Comparison of ENCODE assay signal across 18 mouse cellular contexts in genomic region chr2:51643244-51644139, GRCm38 (mm10). TPM values are rescaled to one million over a fixed set of nuclear protein-coding genes. Genes with fewer than 3 reads are reported as not detected.
DNase-seq lines count a peak whose midpoint lies in the region; ATAC-seq and TF ChIP-seq lines count a peak whose summit lies in the region.
"Had no signal": no experiment of that assay in that cellular context is flagged by ENCODE, and none has a peak within 500 bp of the region (broad histone marks: within the 10 kb centered on the region; RNA-seq: fewer than 3 reads in every experiment).

No protein-coding gene starts in this region.

- no peak overlapping the region for H3K27ac ChIP-seq in kidney, adult 2 months (ENCODE audit: insufficient read depth, low read depth, low read length)
- no peak overlapping the region for H3K27ac ChIP-seq in stomach, postnatal 0 days (replicated peaks)
- H3K27ac ChIP-seq in heart, embryonic 10.5 days, result no peak overlapping the region
- H3K27ac ChIP-seq: embryonic facial prominence, embryonic 10.5 days; forebrain, embryonic 12.5 days; limb, embryonic 15.5 days had no signal

- no peaks in the 10 kb centered on the region for H3K9me3 ChIP-seq in stomach, postnatal 0 days (ENCODE audit: control insufficient read depth, low read length)
- H3K9me3 ChIP-seq in heart, embryonic 10.5 days, result no peaks in the 10 kb centered on the region
- H3K9me3 ChIP-seq: embryonic facial prominence, embryonic 10.5 days; forebrain, embryonic 12.5 days; limb, embryonic 15.5 days had no signal

- 65% methylated on average over 7 of the region's 7 CpGs for WGBS in kidney, adult 2 months
- 40% methylated on average over 7 of the region's 7 CpGs for WGBS in stomach, postnatal 0 days
- 80% methylated on average over 7 of the region's 7 CpGs for WGBS in heart, embryonic 10.5 days

- DNase-seq in kidney, adult 2 months, result peak; percentile 37
- DNase-seq in kidney, adult 11 months, result no peak
- peak; percentile 9 for DNase-seq in right cerebral cortex, postnatal 4 days
- no peak for DNase-seq in right cerebral cortex, postnatal 14 days
- DNase-seq in kidney, postnatal 10 days, result peak; percentile 37
- DNase-seq in stomach, postnatal 0 days (ENCODE audit: low spot score), result peak; percentile 18
- no peak for DNase-seq in heart, embryonic 10.5 days (ENCODE audit: low spot score)
- DNase-seq in gastrocnemius, postnatal 25 days, result no peak
- DNase-seq: cerebellum, adult 11 months; heart, postnatal 4 days; layer of hippocampus, postnatal 36 days had no signal

- H3K36me3 ChIP-seq in kidney, adult 2 months (ENCODE audit: control insufficient read depth, insufficient read depth, low read length), result no peaks in the 10 kb centered on the region
- no peaks in the 10 kb centered on the region for H3K36me3 ChIP-seq in stomach, postnatal 0 days (ENCODE audit: control insufficient read depth, insufficient read depth, low read length)
- no peaks in the 10 kb centered on the region for H3K36me3 ChIP-seq in heart, embryonic 10.5 days
- H3K36me3 ChIP-seq: embryonic facial prominence, embryonic 10.5 days; forebrain, embryonic 12.5 days; limb, embryonic 15.5 days had no signal

- H3K4me3 ChIP-seq in kidney, adult 2 months (ENCODE audit: insufficient read depth, low read depth, low read length), result no peak overlapping the region
- H3K4me3 ChIP-seq in stomach, postnatal 0 days (ENCODE audit: low read depth, low read length), result no peak overlapping the region
- no peak overlapping the region for H3K4me3 ChIP-seq in heart, embryonic 10.5 days
- H3K4me3 ChIP-seq: embryonic facial prominence, embryonic 10.5 days; forebrain, embryonic 12.5 days; limb, embryonic 15.5 days had no signal

- TF ChIP-seq EP300 in stomach, postnatal 0 days (optimal IDR thresholded peaks at IDR 0.05), result no peak

- no peaks in the 10 kb centered on the region for H3K27me3 ChIP-seq in kidney, adult 2 months (replicated peaks; ENCODE audit: control insufficient read depth, insufficient read depth, low read length)
- no peaks in the 10 kb centered on the region for H3K27me3 ChIP-seq in stomach, postnatal 0 days (ENCODE audit: control insufficient read depth, insufficient read depth, low read length)
- H3K27me3 ChIP-seq in heart, embryonic 10.5 days (ENCODE audit: insufficient read depth, poor library complexity, severe bottlenecking), result no peaks in the 10 kb centered on the region
- H3K27me3 ChIP-seq: forebrain, embryonic 12.5 days; limb, embryonic 15.5 days had no signal

- TF ChIP-seq CTCF in kidney, adult 2 months (conservative IDR thresholded peaks at IDR 0.05; ENCODE audit: insufficient read depth, insufficient read length, low read depth, low read length), result no peak
- no peak for TF ChIP-seq CTCF in stomach, postnatal 0 days (IDR thresholded peaks at IDR 0.05; ENCODE audit: low read depth)

- ATAC-seq in stomach, postnatal 0 days (ENCODE audit: low FRiP score, low TSS enrichment), result no peak
- ATAC-seq: intestine, embryonic 16.5 days had no signal

- H3K4me1 ChIP-seq in kidney, adult 2 months (ENCODE audit: control insufficient read depth, insufficient read depth, low read length), result no peaks in the 10 kb centered on the region
- H3K4me1 ChIP-seq in stomach, postnatal 0 days (replicated peaks; ENCODE audit: control insufficient read depth, insufficient read depth), result no peaks in the 10 kb centered on the region
- no peaks in the 10 kb centered on the region for H3K4me1 ChIP-seq in heart, embryonic 10.5 days
- H3K4me1 ChIP-seq: forebrain, embryonic 12.5 days had no signal

- no peak for TF ChIP-seq POLR2A in kidney, adult 2 months (IDR thresholded peaks at IDR 0.05; ENCODE audit: low read depth, low read length)

- H3K9ac ChIP-seq in stomach, postnatal 0 days (ENCODE audit: low read length), result no peak overlapping the region
- H3K9ac ChIP-seq: forebrain, embryonic 12.5 days; limb, embryonic 15.5 days had no signal

- no peak overlapping the region for H3K4me2 ChIP-seq in stomach, postnatal 0 days (replicated peaks; ENCODE audit: low read depth)
- H3K4me2 ChIP-seq: forebrain, embryonic 12.5 days; limb, embryonic 15.5 days had no signal

RNA-seq across cellular contexts. Expression of gene Tas2r134, which starts 16.2 kb away (rescaled TPM):
- polyA plus RNA-seq in kidney, adult 2 months (2012; rRNA removed), result not detected in 2 replicates
- polyA plus RNA-seq in stomach, postnatal 0 days (2015; fragmentation: Nextera tagmentation; extraction: Ambion mirVana), result not detected in 2 replicates
- polyA plus RNA-seq in heart, embryonic 10.5 days (2016; fragmentation: Nextera tagmentation; extraction: Ambion mirVana), result not detected in 2 replicates
- total RNA-seq in gastrocnemius, postnatal 25 days (2021), result not detected
- total RNA-seq: adrenal gland, adult 18-20 months; gastrocnemius, adult 18-20 months; heart, postnatal 4 days; layer of hippocampus, postnatal 36 days had no signal
- polyA plus RNA-seq: embryonic facial prominence, embryonic 10.5 days; forebrain, embryonic 12.5 days; intestine, embryonic 16.5 days; limb, embryonic 15.5 days; small intestine, adult 2 months had no signal

Comparison
In these comparisons a context has a peak if more than half of its experiments do, and no peak if none do; other contexts are left out.
1. DNase-seq: peak in kidney, adult 2 months (single experiment), right cerebral cortex, postnatal 4 days (single experiment), kidney, postnatal 10 days (single experiment) and stomach, postnatal 0 days (single experiment); none in kidney, adult 11 months (single experiment), right cerebral cortex, postnatal 14 days (single experiment), heart, embryonic 10.5 days (single experiment) and gastrocnemius, postnatal 25 days (single experiment).